Mouse (Mus musculus) heart, embryonic 15.5 days (tissue): ENCODE measurements at regions not wholly inside any gene's neighbourhood (a gene's known extent, or its start where the extent isn't known, plus 50 kb on each side); places are given as distances from the start of the nearest gene placed in this dataset.

Experiments
- ATAC-seq: fragments of 200-750 bp; cut with Nextera tagmentation; replicated peaks from 2 replicates; pipeline ENCODE4 v1.8.0; 2017; ENCODE audit warnings: low read depth, moderate TSS enrichment; ENCODE audit not compliant: insufficient number of reproducible peaks, insufficient read depth, low FRiP score
- H3K27ac ChIP-seq: fragments of 300-500 bp; sonication (generic); 2 replicates; pipeline ENCODE4 v1.5.1; 2015; ENCODE audit warnings: mild to moderate bottlenecking, inconsistent platforms
- H3K27me3 ChIP-seq: fragments of 300-500 bp; sonication (generic); 2 replicates; pipeline ENCODE4 v1.6.1; 2015; ENCODE audit warnings: inconsistent platforms
- H3K36me3 ChIP-seq: fragments of 300-500 bp; sonication (generic); 2 replicates; pipeline ENCODE4 v1.6.1; 2015; ENCODE audit warnings: mild to moderate bottlenecking, inconsistent platforms
- H3K4me1 ChIP-seq: fragments of 300-500 bp; sonication (generic); replicated peaks from 2 replicates; pipeline ENCODE4 v1.6.1; 2015; ENCODE audit warnings: inconsistent platforms
- H3K4me2 ChIP-seq: fragments of 300-500 bp; sonication (generic); 2 replicates; pipeline ENCODE4 v1.6.1; 2015; ENCODE audit warnings: inconsistent platforms, mild to moderate bottlenecking, moderate library complexity
- H3K4me3 ChIP-seq: fragments of 300-500 bp; sonication (generic); 2 replicates; pipeline ENCODE4 v1.5.1; 2015; ENCODE audit warnings: mild to moderate bottlenecking, inconsistent platforms
- H3K9ac ChIP-seq: fragments of 300-500 bp; sonication (generic); 2 replicates; pipeline ENCODE4 v1.6.1; 2015; ENCODE audit warnings: mild to moderate bottlenecking, inconsistent platforms
- H3K9me3 ChIP-seq: fragments of 300-500 bp; sonication (generic); replicated peaks from 2 replicates; pipeline ENCODE4 v1.6.1; 2016; ENCODE audit warnings: inconsistent platforms
- WGBS: fragments of 180-500 bp; shearing (Covaris S2); methylation state at CpG from one replicate; pipeline ENCODE4 v1.1.7; 2015; ENCODE audit warnings: mixed read lengths; 5-methylcytosine and 5-hydroxymethylcytosine counted together

- H3K9ac ChIP-seq: no peak overlapping the region
- no peak overlapping the region for H3K4me3 ChIP-seq
- H3K4me2 ChIP-seq: no peak overlapping the region
- no peak for ATAC-seq
- H3K36me3 ChIP-seq: no peaks in the 10 kb centered on the region
- H3K27me3 ChIP-seq: 0 out of 2 replicates have a peak, but pooled peaks cover 3% of the 10 kb centered on the region
- no peak overlapping the region for H3K27ac ChIP-seq
- 76% methylated on average over 4 of the region's 4 CpGs for WGBS
- H3K9me3 ChIP-seq: no peaks in the 10 kb centered on the region
- H3K4me1 ChIP-seq: no peaks in the 10 kb centered on the region
Observed at GRCm38 (mm10) chr12:46395245-46395644, 423.5 kb downstream of the Nova1 start.

GRCm38 (mm10) chr12:46393769-46394168 is 425.0 kb downstream of the Nova1 start:
- H3K27me3 ChIP-seq: no peaks in the 10 kb centered on the region
- no peaks in the 10 kb centered on the region for H3K36me3 ChIP-seq
- no peak overlapping the region for H3K4me3 ChIP-seq
- H3K9me3 ChIP-seq: no peaks in the 10 kb centered on the region
- H3K9ac ChIP-seq: no peak overlapping the region
- no peak overlapping the region for H3K4me2 ChIP-seq
- H3K4me1 ChIP-seq: no peaks in the 10 kb centered on the region
- no peak for ATAC-seq
- no peak overlapping the region for H3K27ac ChIP-seq

GRCm38 (mm10) chr12:46378914-46379313 is 439.8 kb downstream of the Nova1 start:
- no peak overlapping the region for H3K9ac ChIP-seq
- no peak overlapping the region for H3K4me3 ChIP-seq
- no peaks in the 10 kb centered on the region for H3K36me3 ChIP-seq
- no peaks in the 10 kb centered on the region for H3K9me3 ChIP-seq
- H3K27ac ChIP-seq: no peak overlapping the region
- no peaks in the 10 kb centered on the region for H3K4me1 ChIP-seq
- no peak overlapping the region for H3K4me2 ChIP-seq
- no peaks in the 10 kb centered on the region for H3K27me3 ChIP-seq
- no peak for ATAC-seq

- no peak for ATAC-seq
- H3K9me3 ChIP-seq: no peaks in the 10 kb centered on the region
- H3K27me3 ChIP-seq: no peaks in the 10 kb centered on the region
- H3K4me1 ChIP-seq: no peaks in the 10 kb centered on the region
- H3K4me2 ChIP-seq: no peak overlapping the region
- WGBS: 44% methylated on average over 3 of the region's 3 CpGs
- no peak overlapping the region for H3K4me3 ChIP-seq
- no peaks in the 10 kb centered on the region for H3K36me3 ChIP-seq
- no peak overlapping the region for H3K27ac ChIP-seq
- H3K9ac ChIP-seq: no peak overlapping the region
Observed at GRCm38 (mm10) chr12:46371747-46372146, 447.0 kb downstream of the Nova1 start.

GRCm38 (mm10) chr12:46333376-46333775 is 485.4 kb downstream of the Nova1 start:
- Histone ChIP-seq H3K4me1 (no peaks in the 10 kb centered on the region), H3K36me3 (no peaks in the 10 kb centered on the region), H3K4me2 (no peak overlapping the region), H3K9ac (no peak overlapping the region), H3K4me3 (no peak overlapping the region), H3K9me3 (no peaks in the 10 kb centered on the region), H3K27me3 (no peaks in the 10 kb centered on the region), H3K27ac (no peak overlapping the region)
- ATAC-seq: no peak
- 69% methylated on average over 1 of the region's 1 CpGs for WGBS

- no peak for ATAC-seq
- no peak overlapping the region for H3K27ac ChIP-seq
Observed at GRCm38 (mm10) chr12:46327865-46328264, 490.9 kb downstream of the Nova1 start.

GRCm38 (mm10) chr12:46323276-46323675 is 495.5 kb downstream of the Nova1 start:
- 60% methylated on average over 3 of the region's 3 CpGs for WGBS
- Histone ChIP-seq H3K27ac (no peak overlapping the region), H3K4me3 (no peak overlapping the region), H3K9me3 (no peaks in the 10 kb centered on the region), H3K9ac (no peak overlapping the region), H3K4me2 (no peak overlapping the region), H3K27me3 (no peaks in the 10 kb centered on the region), H3K4me1 (no peaks in the 10 kb centered on the region), H3K36me3 (no peaks in the 10 kb centered on the region)
- ATAC-seq: no peak

More at GRCm38 (mm10) chr12:46327865-46328264, 490.9 kb downstream of the Nova1 start:
- Histone ChIP-seq H3K9me3 (no peaks in the 10 kb centered on the region), H3K4me1 (no peaks in the 10 kb centered on the region), H3K27me3 (no peaks in the 10 kb centered on the region), H3K36me3 (no peaks in the 10 kb centered on the region), H3K4me3 (no peak overlapping the region), H3K4me2 (no peak overlapping the region), H3K9ac (no peak overlapping the region)
- WGBS: 88% methylated on average over 1 of the region's 1 CpGs

GRCm38 (mm10) chr12:46303136-46303797 is 515.5 kb downstream of the Nova1 start:
- Histone ChIP-seq H3K4me2 (no peak overlapping the region), H3K27ac (no peak overlapping the region), H3K4me3 (no peak overlapping the region), H3K9me3 (no peaks in the 10 kb centered on the region), H3K27me3 (no peaks in the 10 kb centered on the region), H3K9ac (no peak overlapping the region), H3K36me3 (no peaks in the 10 kb centered on the region), H3K4me1 (no peaks in the 10 kb centered on the region)
- 64% methylated on average over 5 of the region's 5 CpGs for WGBS
- ATAC-seq: no peak

GRCm38 (mm10) chr12:46298926-46299325 is 519.8 kb downstream of the Nova1 start:
- H3K36me3 ChIP-seq: no peaks in the 10 kb centered on the region
- no peaks in the 10 kb centered on the region for H3K9me3 ChIP-seq
- H3K4me2 ChIP-seq: no peak overlapping the region
- ATAC-seq: no peak
- H3K9ac ChIP-seq: no peak overlapping the region
- H3K4me1 ChIP-seq: no peaks in the 10 kb centered on the region
- no peak overlapping the region for H3K27ac ChIP-seq
- no peaks in the 10 kb centered on the region for H3K27me3 ChIP-seq
- H3K4me3 ChIP-seq: no peak overlapping the region
- 71% methylated on average over 5 of the region's 5 CpGs for WGBS

- Histone ChIP-seq H3K27ac (no peak overlapping the region), H3K4me1 (no peaks in the 10 kb centered on the region), H3K9ac (no peak overlapping the region), H3K4me2 (no peak overlapping the region), H3K9me3 (no peaks in the 10 kb centered on the region), H3K27me3 (no peaks in the 10 kb centered on the region), H3K4me3 (no peak overlapping the region), H3K36me3 (no peaks in the 10 kb centered on the region)
- no peak for ATAC-seq
- WGBS: 56% methylated on average over 3 of the region's 3 CpGs
Observed at GRCm38 (mm10) chr12:46284519-46284918, 534.2 kb downstream of the Nova1 start.

- Histone ChIP-seq H3K9me3 (no peaks in the 10 kb centered on the region), H3K4me1 (no peaks in the 10 kb centered on the region), H3K4me2 (no peak overlapping the region), H3K27me3 (no peaks in the 10 kb centered on the region), H3K9ac (no peak overlapping the region), H3K4me3 (no peak overlapping the region), H3K27ac (no peak overlapping the region), H3K36me3 (no peaks in the 10 kb centered on the region)
- 77% methylated on average over 1 of the region's 1 CpGs for WGBS
- no peak for ATAC-seq
Observed at GRCm38 (mm10) chr12:46248402-46249018, 570.2 kb downstream of the Nova1 start.

GRCm38 (mm10) chr12:46244925-46245324 is 573.8 kb downstream of the Nova1 start:
- no peak overlapping the region for H3K27ac ChIP-seq
- no peaks in the 10 kb centered on the region for H3K36me3 ChIP-seq
- H3K9me3 ChIP-seq: no peaks in the 10 kb centered on the region
- H3K9ac ChIP-seq: no peak overlapping the region
- H3K4me3 ChIP-seq: no peak overlapping the region
- H3K27me3 ChIP-seq: no peaks in the 10 kb centered on the region
- no peak for ATAC-seq
- no peak overlapping the region for H3K4me2 ChIP-seq
- 74% methylated on average over 3 of the region's 3 CpGs for WGBS
- no peaks in the 10 kb centered on the region for H3K4me1 ChIP-seq
